Mouse (Mus musculus) G1E (cell line): ENCODE measurements at regions not wholly inside any gene's neighbourhood (a gene's known extent, or its start where the extent isn't known, plus 50 kb on each side); places are given as distances from the start of the nearest gene placed in this dataset.

Experiments used
- ATAC-seq: 2 replicates; pipeline ENCODE4 v1.8.0; 2016; ENCODE audit warnings: mild to moderate bottlenecking; ENCODE audit not compliant: insufficient number of reproducible peaks, poor library complexity, low FRiP score, severe bottlenecking; ENCODE audit errors: extremely low read depth
- DNase-seq: peaks from one replicate; pipeline ENCODE4 v3.0.0; 2012; ENCODE audit warnings: low spot score
- H3K27me3 ChIP-seq: 2 replicates; pipeline ENCODE4 v1.6.1; 2012; ENCODE audit warnings: mild to moderate bottlenecking, low read length, inconsistent platforms; ENCODE audit not compliant: insufficient read depth
- H3K36me3 ChIP-seq: replicated peaks from 2 replicates; pipeline ENCODE3; 2012; ENCODE audit warnings: mild to moderate bottlenecking, inconsistent platforms
- H3K4me1 ChIP-seq: 2 replicates; pipeline ENCODE4 v1.6.1; 2012; ENCODE audit warnings: low read depth, low read length, inconsistent platforms, mixed read lengths; ENCODE audit not compliant: insufficient read depth
- H3K4me3 ChIP-seq: 2 replicates; pipeline ENCODE4 v1.5.1; 2012; ENCODE audit warnings: low read depth, mild to moderate bottlenecking, inconsistent platforms, low read length, moderate library complexity, mixed read lengths
- H3K9me3 ChIP-seq: replicated peaks from 2 replicates; pipeline ENCODE4 v1.6.1; 2012; ENCODE audit warnings: inconsistent platforms
- CTCF ChIP-seq: IDR thresholded peaks from 2 replicates; pipeline ENCODE4 v1.5.1; 2012; ENCODE audit warnings: low read depth, low read length, inconsistent platforms, mixed read lengths
- GATA1 ChIP-seq: IDR thresholded peaks from 2 replicates; pipeline ENCODE4 v1.6.1; 2012; ENCODE audit warnings: borderline replicate concordance, low read length, inconsistent platforms, mixed read lengths
- GATA2 ChIP-seq: IDR thresholded peaks from 2 replicates; pipeline ENCODE4 v1.6.1; 2012; ENCODE audit warnings: low read depth, low read length, inconsistent platforms, borderline replicate concordance
- POLR2AphosphoS5 ChIP-seq: IDR thresholded peaks from 2 replicates; pipeline ENCODE4 v1.6.1; 2012; ENCODE audit warnings: low read depth, low read length, inconsistent platforms; ENCODE audit not compliant: insufficient replicate concordance
- TAL1 ChIP-seq: conservative IDR thresholded peaks from 2 replicates; pipeline ENCODE4 v1.6.1; 2012; ENCODE audit warnings: low read depth, low read length, inconsistent platforms, mixed read lengths

DNA sequence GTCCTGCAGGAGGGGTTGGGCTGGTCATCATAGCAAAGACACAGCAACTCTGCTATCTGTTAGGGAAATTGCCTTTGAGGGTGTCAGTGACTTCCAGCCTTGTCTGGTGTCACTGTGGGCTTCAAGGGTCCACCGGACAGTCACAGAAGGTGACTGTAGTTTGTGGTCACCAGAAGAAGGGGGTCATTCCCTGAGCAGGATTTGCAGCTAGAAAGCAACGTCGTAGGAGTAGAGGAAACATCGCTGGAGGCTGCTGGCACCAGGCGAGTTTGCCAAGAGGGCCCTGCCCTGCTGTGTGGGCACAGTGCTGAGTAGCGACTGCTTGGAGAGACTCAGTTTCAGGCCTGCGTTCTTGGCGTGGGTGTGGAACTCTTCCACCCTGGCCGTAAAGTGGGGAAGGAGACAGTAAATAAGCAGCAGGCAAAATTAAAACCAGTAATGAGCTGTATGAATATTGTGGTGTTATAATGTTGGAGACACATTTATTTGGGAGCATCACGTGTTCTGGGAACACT is 389.8 kb upstream of the Tshz3 start:
- no peak for TF ChIP-seq POLR2AphosphoS5
- TF ChIP-seq TAL1: no peak
- no peak for TF ChIP-seq CTCF
- TF ChIP-seq GATA2: no peak
- TF ChIP-seq GATA1: no peak
- Histone ChIP-seq H3K4me3 (no peak overlapping the region), H3K9me3 (peaks cover 55% of the 10 kb centered on the region), H3K27me3 (no peaks in the 10 kb centered on the region), H3K36me3 (no peaks in the 10 kb centered on the region), H3K4me1 (no peaks in the 10 kb centered on the region)
- no peak for ATAC-seq
- DNase-seq: no peak

- H3K36me3 ChIP-seq: no peaks in the 10 kb centered on the region
- no peak for ATAC-seq
- no peaks in the 10 kb centered on the region for H3K27me3 ChIP-seq
- TF ChIP-seq CTCF: no peak
- no peak for TF ChIP-seq GATA2
- no peak for TF ChIP-seq TAL1
- TF ChIP-seq GATA1: no peak
- no peaks in the 10 kb centered on the region for H3K4me1 ChIP-seq
- DNase-seq: no peak
- peaks cover 29% of the 10 kb centered on the region for H3K9me3 ChIP-seq
- H3K4me3 ChIP-seq: no peak overlapping the region
Measured at GRCm38 (mm10) chr7:36277275-36277674, 420.6 kb upstream of the Tshz3 start.

DNA sequence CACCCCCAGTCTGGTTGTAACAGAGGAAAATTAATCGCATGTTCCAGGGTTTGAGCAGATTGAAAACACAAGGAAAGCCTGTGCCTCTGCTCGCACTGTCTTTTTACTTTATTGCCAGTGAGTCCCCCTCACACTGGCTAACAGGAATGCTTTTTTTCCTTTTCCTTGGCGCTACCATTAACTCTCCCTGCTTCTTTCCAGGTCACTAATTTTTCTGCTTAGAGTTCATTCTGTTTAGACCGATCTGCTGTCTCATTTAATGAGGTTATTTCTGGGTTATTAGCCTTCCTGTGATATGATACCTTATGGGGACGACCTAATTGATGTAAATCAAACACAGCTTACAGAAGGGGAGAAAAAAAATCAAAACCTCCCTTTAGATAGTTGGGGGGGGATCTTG is 429.0 kb upstream of the Tshz3 start:
- TF ChIP-seq POLR2AphosphoS5: no peak
- H3K4me3 ChIP-seq: no peak overlapping the region
- H3K36me3 ChIP-seq: no peaks in the 10 kb centered on the region
- ATAC-seq (no peak), DNase-seq (no peak)
- H3K27me3 ChIP-seq: no peaks in the 10 kb centered on the region
- H3K9me3 ChIP-seq: peaks cover 38% of the 10 kb centered on the region
- no peaks in the 10 kb centered on the region for H3K4me1 ChIP-seq

- Histone ChIP-seq H3K9me3 (peaks cover 46% of the 10 kb centered on the region), H3K4me3 (no peak overlapping the region), H3K4me1 (no peaks in the 10 kb centered on the region), H3K36me3 (no peaks in the 10 kb centered on the region), H3K27me3 (no peaks in the 10 kb centered on the region)
- no peak for DNase-seq
- ATAC-seq: no peak
- TF ChIP-seq GATA2 (no peak), CTCF (no peak), TAL1 (no peak), POLR2AphosphoS5 (no peak), GATA1 (no peak)
Measured at GRCm38 (mm10) chr7:36265163-36265823, 432.6 kb upstream of the Tshz3 start.

- TF ChIP-seq GATA1 (no peak), TAL1 (no peak), CTCF (no peak), POLR2AphosphoS5 (no peak), GATA2 (no peak)
- no peaks in the 10 kb centered on the region for H3K36me3 ChIP-seq
- H3K4me1 ChIP-seq: no peaks in the 10 kb centered on the region
- H3K4me3 ChIP-seq: no peak overlapping the region
- peaks cover 50% of the 10 kb centered on the region for H3K9me3 ChIP-seq
- no peaks in the 10 kb centered on the region for H3K27me3 ChIP-seq
- no peak for ATAC-seq
- DNase-seq: no peak
Measured at GRCm38 (mm10) chr7:36262124-36262710, 435.7 kb upstream of the Tshz3 start.

- Histone ChIP-seq H3K4me1 (no peaks in the 10 kb centered on the region), H3K27me3 (no peaks in the 10 kb centered on the region), H3K36me3 (no peaks in the 10 kb centered on the region), H3K4me3 (no peak overlapping the region), H3K9me3 (peaks cover 30% of the 10 kb centered on the region)
- ATAC-seq (no peak), DNase-seq (no peak)
- no peak for TF ChIP-seq GATA1
- no peak for TF ChIP-seq CTCF
- no peak for TF ChIP-seq TAL1
- TF ChIP-seq GATA2: no peak
Measured at GRCm38 (mm10) chr7:36257102-36257501, 440.8 kb upstream of the Tshz3 start.
